Mouse (Mus musculus): ENCODE data around the gene Kansl1. TPM values are rescaled to one million over a fixed set of nuclear protein-coding genes. Genes with fewer than 3 reads are reported as not detected.

Gene Kansl1
- polyA plus RNA-seq, 1 experiment from 2014 or later: 33.8 TPM

DNA sequence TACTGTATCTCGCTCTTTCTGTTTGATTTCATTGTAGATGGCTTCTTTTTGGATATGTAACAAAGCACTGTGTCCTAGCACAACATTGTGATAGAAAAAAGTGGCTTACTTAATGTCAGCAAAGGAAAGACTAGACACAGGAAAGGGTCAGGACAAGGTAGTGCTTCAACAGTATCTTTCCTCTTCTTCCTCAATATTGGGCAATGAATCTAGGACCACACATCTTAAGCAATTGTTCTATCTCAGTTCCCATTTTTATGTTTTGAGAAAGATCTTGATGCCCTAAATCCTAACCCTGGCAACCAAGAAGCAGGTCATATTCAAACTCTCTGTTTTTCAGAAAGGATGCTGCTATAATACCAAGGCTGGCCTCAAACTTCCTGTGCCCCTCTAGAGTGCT, 81.4 kb downstream of the Kansl1 start:
- 95% methylated on average over 1 of the region's 1 CpGs for WGBS
- H3K9ac ChIP-seq (replicated peaks): no peak overlapping the region
- no peaks in the 10 kb centered on the region for H3K4me1 ChIP-seq (replicated peaks)
- no peak for ATAC-seq
- no peak overlapping the region for H3K27ac ChIP-seq
- no peak overlapping the region for H3K4me2 ChIP-seq (replicated peaks)
- no peak overlapping the region for H3K4me3 ChIP-seq (replicated peaks)
- no peaks in the 10 kb centered on the region for H3K36me3 ChIP-seq
- H3K9me3 ChIP-seq: no peaks in the 10 kb centered on the region
- no peaks in the 10 kb centered on the region for H3K27me3 ChIP-seq

DNA sequence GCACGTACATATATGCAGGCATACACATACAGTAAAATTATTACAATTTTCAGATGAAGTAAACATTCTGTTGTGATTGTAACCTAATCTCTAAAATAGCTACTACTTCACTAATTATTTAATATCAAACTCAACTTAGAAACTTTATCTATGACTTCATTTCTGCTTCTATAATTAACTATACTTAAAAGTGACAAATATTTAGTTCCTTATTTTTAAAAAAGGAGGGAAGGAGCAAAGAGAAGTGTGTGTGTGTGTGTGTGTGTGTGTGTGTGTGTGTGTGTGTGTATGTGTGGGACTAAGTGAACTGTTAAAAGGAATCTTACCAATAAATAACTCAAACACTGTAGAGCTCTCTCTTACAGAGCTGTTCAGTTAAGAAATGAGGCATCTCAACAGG, 82.1 kb downstream of the Kansl1 start:
- H3K4me1 ChIP-seq (replicated peaks): 0 out of 2 replicates have a peak, but pooled peaks cover 4% of the 10 kb centered on the region
- no peaks in the 10 kb centered on the region for H3K27me3 ChIP-seq
- no peaks in the 10 kb centered on the region for H3K9me3 ChIP-seq
- H3K4me2 ChIP-seq (replicated peaks): no peak overlapping the region
- no peaks in the 10 kb centered on the region for H3K36me3 ChIP-seq
- 100% methylated on average over 1 of the region's 1 CpGs for WGBS
- H3K4me3 ChIP-seq (replicated peaks): no peak overlapping the region
- no peak overlapping the region for H3K27ac ChIP-seq
- no peak overlapping the region for H3K9ac ChIP-seq (replicated peaks)
- no peak for ATAC-seq

DNA sequence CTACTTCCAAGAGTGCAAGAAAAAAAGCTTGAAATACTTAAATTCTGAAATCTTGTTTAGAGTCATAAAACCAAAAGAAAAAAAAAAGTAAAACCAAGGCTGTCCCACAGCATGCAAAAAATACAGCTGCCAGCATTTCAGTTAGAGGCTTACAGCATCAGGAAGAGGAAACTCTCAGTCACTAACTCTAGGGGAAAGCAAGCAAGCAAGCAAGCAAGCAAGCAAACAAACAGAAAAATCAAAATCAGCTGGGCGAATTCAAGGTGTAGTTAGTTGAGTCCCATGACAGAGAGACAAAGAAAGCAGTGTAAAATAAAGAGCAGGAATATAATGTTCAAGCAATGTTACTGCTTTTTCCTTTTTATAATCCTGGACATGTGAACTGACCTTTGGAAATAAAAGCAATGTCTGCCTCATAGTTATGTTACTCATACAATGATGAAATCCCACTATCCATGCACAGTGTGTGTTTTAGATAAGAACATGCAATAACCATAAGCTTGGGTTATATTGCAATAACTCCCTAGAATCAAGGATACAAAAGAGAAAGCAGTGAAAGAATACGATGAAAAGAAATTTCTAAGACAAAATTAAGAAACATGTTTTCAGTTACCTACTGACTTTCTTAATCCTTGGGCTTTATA, 85.4 kb downstream of the Kansl1 start:
- WGBS: 90% methylated on average over 2 of the region's 2 CpGs
- H3K4me1 ChIP-seq (replicated peaks): 0 out of 2 replicates have a peak, but pooled peaks cover 4% of the 10 kb centered on the region
- no peak overlapping the region for H3K9ac ChIP-seq (replicated peaks)
- no peaks in the 10 kb centered on the region for H3K9me3 ChIP-seq
- H3K27ac ChIP-seq: no peak overlapping the region
- H3K4me3 ChIP-seq (replicated peaks): no peak overlapping the region
- H3K4me2 ChIP-seq (replicated peaks): no peak overlapping the region
- ATAC-seq: no peak
- no peaks in the 10 kb centered on the region for H3K36me3 ChIP-seq
- H3K27me3 ChIP-seq: no peaks in the 10 kb centered on the region

DNA sequence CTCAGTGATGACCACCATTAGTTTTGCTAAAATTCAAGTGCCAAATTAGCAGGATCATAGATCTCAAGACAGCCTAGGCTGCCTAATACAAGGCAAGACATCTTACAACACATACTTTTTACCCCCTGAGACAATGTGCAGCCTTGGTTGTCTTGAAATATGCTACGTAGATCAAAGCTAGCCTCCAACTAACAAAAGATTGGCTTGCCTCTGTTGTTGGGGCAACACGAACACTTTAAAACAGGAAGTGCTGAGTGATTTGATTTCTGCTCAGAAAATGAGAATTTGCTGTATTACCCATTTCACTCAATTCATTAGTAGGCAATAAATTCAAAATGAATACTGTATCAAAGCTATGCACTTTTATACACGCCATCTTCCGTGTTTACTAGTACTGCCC, 86.8 kb downstream of the Kansl1 start:
- H3K36me3 ChIP-seq: no peaks in the 10 kb centered on the region
- 0 out of 2 replicates have a peak, but pooled peaks cover 4% of the 10 kb centered on the region for H3K4me1 ChIP-seq (replicated peaks)
- 85% methylated on average over 4 of the region's 4 CpGs for WGBS
- no peaks in the 10 kb centered on the region for H3K9me3 ChIP-seq
- H3K4me2 ChIP-seq (replicated peaks): no peak overlapping the region
- ATAC-seq: no peak
- no peak overlapping the region for H3K4me3 ChIP-seq (replicated peaks)
- no peaks in the 10 kb centered on the region for H3K27me3 ChIP-seq
- H3K9ac ChIP-seq (replicated peaks): no peak overlapping the region
- H3K27ac ChIP-seq: no peak overlapping the region; the same call in 1 of the 2 replicates

DNA sequence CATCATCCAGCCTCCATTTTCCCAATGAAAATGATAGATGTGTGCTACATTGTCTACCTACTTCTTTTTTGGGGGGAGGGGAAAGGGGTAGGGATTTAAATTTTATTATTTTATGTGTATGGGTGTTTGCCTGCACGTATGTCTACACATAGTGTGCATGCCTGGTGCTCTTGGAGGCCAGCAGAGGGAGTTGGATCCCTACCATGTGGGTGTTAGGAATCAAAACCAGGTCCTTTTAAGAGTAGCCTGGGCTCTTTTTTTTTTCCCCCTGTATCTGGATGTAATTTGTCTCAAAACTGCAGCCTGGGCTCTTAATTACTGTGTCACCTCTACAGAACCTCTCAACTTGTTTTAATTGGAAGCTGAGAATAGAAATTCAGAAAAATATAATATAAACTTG, 89.0 kb downstream of the Kansl1 start:
- 86% methylated on average over 1 of the region's 1 CpGs for WGBS
- H3K27me3 ChIP-seq: no peaks in the 10 kb centered on the region
- no peak overlapping the region for H3K4me3 ChIP-seq (replicated peaks)
- H3K27ac ChIP-seq: no peak overlapping the region
- H3K36me3 ChIP-seq: no peaks in the 10 kb centered on the region
- H3K4me2 ChIP-seq (replicated peaks): no peak overlapping the region
- H3K9me3 ChIP-seq: no peaks in the 10 kb centered on the region
- no peak for ATAC-seq
- H3K4me1 ChIP-seq (replicated peaks): 0 out of 2 replicates have a peak, but pooled peaks cover 4% of the 10 kb centered on the region
- no peak overlapping the region for H3K9ac ChIP-seq (replicated peaks)

DNA sequence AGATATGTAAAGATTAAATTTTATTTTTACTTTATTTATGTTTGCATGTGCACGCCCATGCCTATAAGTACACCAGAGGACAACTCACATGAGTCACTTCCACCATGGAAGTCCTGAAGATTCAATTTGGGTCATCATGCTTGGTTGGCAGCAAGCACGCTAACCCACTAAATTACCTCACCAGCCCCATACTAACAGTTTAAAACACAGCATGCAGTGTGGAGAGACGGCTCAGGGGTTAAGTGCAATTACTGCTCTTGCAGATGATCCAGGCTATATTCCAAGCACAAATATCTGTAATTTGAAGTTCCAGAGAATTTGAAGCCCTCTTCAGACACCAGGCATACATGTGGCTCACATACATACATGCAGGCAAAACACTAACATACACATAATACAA, 92.4 kb downstream of the Kansl1 start:
- Histone ChIP-seq H3K4me1 (replicated peaks) (no peaks in the 10 kb centered on the region), H3K27me3 (no peaks in the 10 kb centered on the region), H3K27ac (no peak overlapping the region), H3K4me2 (replicated peaks) (no peak overlapping the region), H3K9me3 (no peaks in the 10 kb centered on the region), H3K36me3 (peaks cover 8% of the 10 kb centered on the region), H3K9ac (replicated peaks) (no peak overlapping the region), H3K4me3 (replicated peaks) (no peak overlapping the region)
- no peak for ATAC-seq
- 90% methylated on average over 3 of the region's 3 CpGs for WGBS

DNA sequence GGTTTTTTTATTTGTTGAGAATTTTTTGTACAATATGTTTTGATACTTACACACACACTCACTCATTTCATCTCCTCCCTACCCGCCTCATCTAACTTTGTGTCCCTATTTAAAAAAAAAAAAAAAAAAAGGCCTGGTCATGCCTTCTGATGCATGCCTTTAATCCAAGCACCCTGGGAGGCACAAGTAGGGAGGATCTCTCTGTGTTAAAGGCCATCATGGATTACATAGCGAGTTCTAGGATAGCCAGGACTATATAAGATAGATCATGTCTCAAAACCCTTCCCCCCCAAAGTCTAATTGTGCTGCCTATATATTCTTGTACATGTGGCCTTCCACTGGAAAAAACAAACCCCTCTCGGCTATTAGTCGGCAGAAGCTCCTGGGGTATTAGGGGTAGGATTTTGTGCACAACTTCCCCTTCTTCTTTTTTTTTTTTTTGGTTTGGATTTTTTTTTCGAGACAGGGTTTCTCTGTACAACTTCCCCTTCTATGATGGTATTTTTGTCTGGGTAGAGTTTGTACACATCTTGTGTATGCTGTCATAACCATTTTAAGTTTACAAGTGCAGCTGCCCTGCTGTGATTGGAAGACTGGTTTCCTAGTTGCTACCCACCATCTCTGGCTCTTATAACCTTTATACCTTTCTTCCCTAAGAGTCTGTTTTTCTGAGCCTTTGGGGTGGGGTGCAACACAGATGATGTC, 101.0 kb downstream of the Kansl1 start:
- no peak for ATAC-seq
- Histone ChIP-seq H3K36me3 (peaks cover 24% of the 10 kb centered on the region), H3K27me3 (no peaks in the 10 kb centered on the region), H3K4me2 (replicated peaks) (no peak overlapping the region), H3K9me3 (no peaks in the 10 kb centered on the region), H3K4me1 (replicated peaks) (no peaks in the 10 kb centered on the region), H3K4me3 (replicated peaks) (no peak overlapping the region), H3K27ac (no peak overlapping the region), H3K9ac (replicated peaks) (no peak overlapping the region)
- WGBS: 92% methylated on average over 5 of the region's 5 CpGs

DNA sequence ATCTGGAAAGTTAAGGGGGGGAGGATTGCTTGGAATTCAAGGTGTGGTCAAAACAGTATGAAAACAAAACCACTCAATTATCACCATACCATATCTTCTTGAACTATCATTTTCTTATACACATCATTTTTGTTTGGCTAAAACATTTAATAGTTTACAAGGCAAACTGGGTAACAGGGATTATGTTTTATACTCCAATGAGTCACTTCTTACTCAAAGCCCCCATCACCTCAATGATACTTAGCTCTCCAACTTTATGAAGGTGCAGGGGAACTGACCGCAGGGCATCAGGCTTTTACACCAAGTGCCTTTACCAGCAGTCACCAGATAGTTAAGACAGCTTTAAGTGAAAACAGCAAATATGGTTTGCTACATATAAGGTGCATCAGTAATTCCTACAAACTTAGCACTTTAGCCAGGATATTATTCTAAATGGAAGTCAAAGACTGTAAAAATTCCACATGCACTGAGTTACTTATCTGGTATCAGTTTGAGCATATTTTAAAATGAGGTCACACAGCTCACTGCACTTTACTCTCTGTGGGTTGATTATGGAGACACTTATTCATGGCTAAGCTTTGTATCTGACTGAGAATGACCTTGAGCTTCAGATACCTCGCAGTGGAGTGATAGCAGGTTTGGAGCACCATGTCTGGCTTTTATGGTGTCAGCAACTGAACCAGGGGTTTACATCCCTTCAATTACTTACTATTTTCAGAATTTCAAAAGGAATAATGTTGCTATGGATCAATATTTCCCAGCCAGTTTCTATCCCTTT, 104.6 kb downstream of the Kansl1 start:
- Histone ChIP-seq H3K36me3 (peaks cover 27% of the 10 kb centered on the region), H3K9ac (replicated peaks) (no peak overlapping the region), H3K4me2 (replicated peaks) (no peak overlapping the region), H3K9me3 (no peaks in the 10 kb centered on the region), H3K27me3 (no peaks in the 10 kb centered on the region), H3K27ac (no peak overlapping the region), H3K4me1 (replicated peaks) (no peaks in the 10 kb centered on the region), H3K4me3 (replicated peaks) (no peak overlapping the region)
- WGBS: 92% methylated on average over 2 of the region's 2 CpGs
- no peak for ATAC-seq

DNA sequence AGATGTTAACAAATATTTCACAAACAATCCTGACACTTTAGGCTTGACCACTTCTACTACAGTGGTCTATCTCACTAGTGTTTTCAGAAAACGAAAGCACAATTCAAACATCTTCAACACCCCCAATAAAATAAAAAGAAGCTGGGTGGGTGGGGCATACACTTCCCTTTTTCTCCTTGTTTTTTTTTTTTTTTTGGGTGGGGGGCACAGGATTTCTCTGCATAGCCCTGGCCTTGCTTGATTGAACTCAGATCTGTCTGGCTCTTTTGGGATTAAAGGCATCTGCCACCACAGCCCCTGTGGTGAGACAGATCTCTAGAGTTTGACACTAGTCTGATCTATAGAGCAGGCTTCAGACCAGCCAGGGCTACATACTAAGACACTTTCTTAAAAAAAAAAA, 106.0 kb downstream of the Kansl1 start:
- no peak overlapping the region for H3K4me2 ChIP-seq (replicated peaks)
- no peak overlapping the region for H3K27ac ChIP-seq
- no peaks in the 10 kb centered on the region for H3K4me1 ChIP-seq (replicated peaks)
- peaks cover 20% of the 10 kb centered on the region for H3K36me3 ChIP-seq
- ATAC-seq: no peak
- WGBS: 96% methylated on average over 1 of the region's 1 CpGs
- no peak overlapping the region for H3K9ac ChIP-seq (replicated peaks)
- no peak overlapping the region for H3K4me3 ChIP-seq (replicated peaks)
- H3K9me3 ChIP-seq: no peaks in the 10 kb centered on the region
- no peaks in the 10 kb centered on the region for H3K27me3 ChIP-seq

DNA sequence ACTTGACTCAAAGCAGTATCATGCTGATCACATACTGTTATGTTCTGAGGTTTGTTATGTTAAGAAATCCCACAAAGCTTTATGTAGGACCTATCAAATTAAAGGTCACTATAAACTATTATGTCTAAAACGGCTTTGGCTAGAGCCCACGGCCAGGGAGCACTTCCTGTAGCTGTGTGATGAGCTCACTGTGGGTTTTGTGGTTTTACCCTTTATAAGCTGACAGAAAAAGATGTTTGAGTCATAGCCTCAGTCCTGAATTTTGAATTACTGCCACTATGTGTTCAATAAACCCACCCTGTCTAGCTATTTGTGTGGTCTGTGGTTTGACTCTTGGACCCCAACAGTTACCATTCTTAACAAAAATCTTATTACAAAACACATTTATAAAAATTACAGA, 106.9 kb downstream of the Kansl1 start:
- 73% methylated on average over 2 of the region's 2 CpGs for WGBS
- Histone ChIP-seq H3K27me3 (no peaks in the 10 kb centered on the region), H3K4me1 (replicated peaks) (no peaks in the 10 kb centered on the region), H3K9ac (replicated peaks) (no peak overlapping the region), H3K27ac (no peak overlapping the region), H3K36me3 (peaks cover 17% of the 10 kb centered on the region), H3K9me3 (no peaks in the 10 kb centered on the region), H3K4me3 (replicated peaks) (no peak overlapping the region), H3K4me2 (replicated peaks) (no peak overlapping the region)
- ATAC-seq: no peak

DNA sequence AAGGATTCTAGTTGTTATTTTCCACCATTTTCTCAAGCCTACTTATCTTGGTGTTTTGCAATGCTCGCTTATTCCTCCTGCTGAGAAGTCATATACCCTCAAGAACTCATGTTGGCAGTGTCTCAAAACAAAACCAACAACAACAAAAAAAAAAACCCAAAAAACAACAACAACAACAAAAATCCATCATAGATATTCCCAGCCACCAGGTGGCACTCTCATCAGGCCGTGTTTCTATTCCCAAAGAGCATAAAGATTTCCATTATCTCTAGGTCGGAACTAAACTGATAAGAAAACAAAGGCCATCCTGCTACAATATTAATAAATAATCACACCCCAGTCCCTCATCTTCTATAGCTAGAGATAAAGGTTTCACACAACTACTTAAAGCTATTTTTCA, 121.7 kb downstream of the Kansl1 start:
- ATAC-seq: no peak
- Histone ChIP-seq H3K9me3 (no peaks in the 10 kb centered on the region), H3K36me3 (peaks cover 67% of the 10 kb centered on the region), H3K9ac (replicated peaks) (no peak overlapping the region), H3K27me3 (no peaks in the 10 kb centered on the region), H3K27ac (no peak overlapping the region), H3K4me1 (replicated peaks) (no peaks in the 10 kb centered on the region), H3K4me2 (replicated peaks) (no peak overlapping the region), H3K4me3 (replicated peaks) (no peak overlapping the region)
- 67% methylated on average over 3 of the region's 3 CpGs for WGBS

DNA sequence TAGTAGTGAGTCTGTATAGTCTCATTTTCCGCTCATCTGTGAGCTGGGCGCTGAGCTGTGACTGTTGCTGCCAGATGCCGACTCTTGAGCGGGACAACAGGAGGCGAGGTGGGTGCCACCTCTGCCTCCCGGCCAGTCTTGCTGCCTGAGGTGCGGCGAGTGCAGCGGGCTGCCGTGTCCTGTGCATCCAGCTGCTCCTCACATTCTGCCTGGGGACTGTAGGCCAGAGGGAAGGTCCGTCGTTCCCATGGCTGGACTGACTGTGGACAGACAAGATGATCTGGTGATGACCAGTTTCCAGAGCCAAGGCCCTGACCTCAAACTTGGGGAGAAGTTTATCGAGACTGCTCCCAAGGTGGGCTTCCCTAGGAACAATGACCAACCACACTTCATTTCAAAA, 133.7 kb downstream of the Kansl1 start:
- no peaks in the 10 kb centered on the region for H3K4me1 ChIP-seq (replicated peaks)
- no peak overlapping the region for H3K9ac ChIP-seq (replicated peaks)
- peaks cover 81% of the 10 kb centered on the region for H3K36me3 ChIP-seq
- H3K4me3 ChIP-seq (replicated peaks): no peak overlapping the region
- no peaks in the 10 kb centered on the region for H3K9me3 ChIP-seq
- H3K27ac ChIP-seq: no peak overlapping the region
- 84% methylated on average over 13 of the region's 13 CpGs for WGBS
- no peak for ATAC-seq
- H3K4me2 ChIP-seq (replicated peaks): no peak overlapping the region
- no peaks in the 10 kb centered on the region for H3K27me3 ChIP-seq
